Mouse (Mus musculus): ENCODE data around the gene Tcf12. TPM values are rescaled to one million over a fixed set of nuclear protein-coding genes. Genes with fewer than 3 reads are reported as not detected.

The Tcf12 gene
- 43.6 and 43.8 TPM in 2 replicates for polyA plus RNA-seq (2015; fragmentation: Nextera tagmentation; extraction: Ambion mirVana)

- Histone ChIP-seq H3K36me3 (ENCODE audit: control insufficient read depth, insufficient read depth, low read length) (no peaks in the 10 kb centered on the region), H3K27me3 (ENCODE audit: control insufficient read depth, insufficient read depth, low read depth, low read length) (no peaks in the 10 kb centered on the region), H3K9me3 (replicated peaks; ENCODE audit: control insufficient read depth, low read length, poor library complexity, severe bottlenecking) (no peaks in the 10 kb centered on the region), H3K4me3 (ENCODE audit: low read depth, low read length) (peak within 1 kb of the TSS; percentile 68), H3K4me2 (ENCODE audit: low read length) (peak within 1 kb of the TSS; percentile 84), H3K4me1 (ENCODE audit: control insufficient read depth, insufficient read depth, low read length) (peaks cover 21% of the 10 kb centered on the region), H3K27ac (ENCODE audit: low read length) (peak within 1 kb of the TSS; percentile 94), H3K9ac (ENCODE audit: low read depth, low read length) (peak within 1 kb of the TSS; percentile 96)
- ATAC-seq, result peak; percentile 87
- WGBS, result 1% methylated on average over 65 of the region's 88 CpGs
These were observed at the start of gene Tcf12 for GRCm38 (mm10) chr9:72111622-72112550. Tcf12 (minus strand) TSS chr9:72111871.

- no peak overlapping the region for H3K27ac ChIP-seq (ENCODE audit: low read length)
- 0 out of 2 replicates have a peak, but pooled peaks cover 2% of the 10 kb centered on the region for H3K9me3 ChIP-seq (replicated peaks; ENCODE audit: control insufficient read depth, low read length, poor library complexity, severe bottlenecking)
- ATAC-seq, result no peak
- 80% methylated on average over 2 of the region's 2 CpGs for WGBS
- no peak overlapping the region for H3K4me3 ChIP-seq (ENCODE audit: low read depth, low read length)
- H3K36me3 ChIP-seq (ENCODE audit: control insufficient read depth, insufficient read depth, low read length), result no peaks in the 10 kb centered on the region
- H3K4me2 ChIP-seq (ENCODE audit: low read length), result no peak overlapping the region
- no peaks in the 10 kb centered on the region for H3K27me3 ChIP-seq (ENCODE audit: control insufficient read depth, insufficient read depth, low read depth, low read length)
- no peak overlapping the region for H3K9ac ChIP-seq (ENCODE audit: low read depth, low read length)
- H3K4me1 ChIP-seq (ENCODE audit: control insufficient read depth, insufficient read depth, low read length), result peaks cover 7% of the 10 kb centered on the region
These were observed 46.7 kb upstream of the Tcf12 start for GRCm38 (mm10) chr9:72158392-72158791.

- 93% methylated on average over 1 of the region's 1 CpGs for WGBS
- no peaks in the 10 kb centered on the region for H3K27me3 ChIP-seq (ENCODE audit: control insufficient read depth, insufficient read depth, low read depth, low read length)
- H3K9me3 ChIP-seq (replicated peaks; ENCODE audit: control insufficient read depth, low read length, poor library complexity, severe bottlenecking), result 0 out of 2 replicates have a peak, but pooled peaks cover 2% of the 10 kb centered on the region
- no peak overlapping the region for H3K4me2 ChIP-seq (ENCODE audit: low read length)
- H3K36me3 ChIP-seq (ENCODE audit: control insufficient read depth, insufficient read depth, low read length), result no peaks in the 10 kb centered on the region
- H3K27ac ChIP-seq (ENCODE audit: low read length), result no peak overlapping the region
- H3K4me1 ChIP-seq (ENCODE audit: control insufficient read depth, insufficient read depth, low read length), result peaks cover 7% of the 10 kb centered on the region
- H3K9ac ChIP-seq (ENCODE audit: low read depth, low read length), result no peak overlapping the region
- H3K4me3 ChIP-seq (ENCODE audit: low read depth, low read length), result no peak overlapping the region
- no peak for ATAC-seq
These were observed 45.4 kb upstream of the Tcf12 start for GRCm38 (mm10) chr9:72157091-72157490.

- H3K4me3 ChIP-seq (ENCODE audit: low read depth, low read length), result peak overlapping the region; percentile 37
- 11% methylated on average over 21 of the region's 21 CpGs for WGBS
- H3K4me2 ChIP-seq (ENCODE audit: low read length), result peak overlapping the region; percentile 63
- H3K9ac ChIP-seq (ENCODE audit: low read depth, low read length), result peak overlapping the region; percentile 67
- H3K4me1 ChIP-seq (ENCODE audit: control insufficient read depth, insufficient read depth, low read length), result peaks cover 7% of the 10 kb centered on the region
- peak overlapping the region; percentile 31 for H3K27ac ChIP-seq (ENCODE audit: low read length)
- 0 out of 2 replicates have a peak, but pooled peaks cover 2% of the 10 kb centered on the region for H3K9me3 ChIP-seq (replicated peaks; ENCODE audit: control insufficient read depth, low read length, poor library complexity, severe bottlenecking)
- no peak for ATAC-seq
- H3K36me3 ChIP-seq (ENCODE audit: control insufficient read depth, insufficient read depth, low read length), result no peaks in the 10 kb centered on the region
- no peaks in the 10 kb centered on the region for H3K27me3 ChIP-seq (ENCODE audit: control insufficient read depth, insufficient read depth, low read depth, low read length)
These were observed 43.8 kb upstream of the Tcf12 start for GRCm38 (mm10) chr9:72155250-72156138.

GRCm38 (mm10) chr9:72144148-72144547, 32.5 kb upstream of the Tcf12 start:
- no peaks in the 10 kb centered on the region for H3K36me3 ChIP-seq (ENCODE audit: control insufficient read depth, insufficient read depth, low read length)
- no peaks in the 10 kb centered on the region for H3K4me1 ChIP-seq (ENCODE audit: control insufficient read depth, insufficient read depth, low read length)
- H3K27ac ChIP-seq (ENCODE audit: low read length), result no peak overlapping the region
- WGBS, result 88% methylated on average over 5 of the region's 5 CpGs
- H3K27me3 ChIP-seq (ENCODE audit: control insufficient read depth, insufficient read depth, low read depth, low read length), result no peaks in the 10 kb centered on the region
- no peak overlapping the region for H3K9ac ChIP-seq (ENCODE audit: low read depth, low read length)
- no peak overlapping the region for H3K4me2 ChIP-seq (ENCODE audit: low read length)
- no peaks in the 10 kb centered on the region for H3K9me3 ChIP-seq (replicated peaks; ENCODE audit: control insufficient read depth, low read length, poor library complexity, severe bottlenecking)
- no peak for ATAC-seq
- no peak overlapping the region for H3K4me3 ChIP-seq (ENCODE audit: low read depth, low read length)

GRCm38 (mm10) chr9:72137899-72138298, 26.2 kb upstream of the Tcf12 start:
- Histone ChIP-seq H3K4me3 (ENCODE audit: low read depth, low read length) (no peak overlapping the region), H3K27me3 (ENCODE audit: control insufficient read depth, insufficient read depth, low read depth, low read length) (no peaks in the 10 kb centered on the region), H3K9me3 (replicated peaks; ENCODE audit: control insufficient read depth, low read length, poor library complexity, severe bottlenecking) (no peaks in the 10 kb centered on the region), H3K4me1 (ENCODE audit: control insufficient read depth, insufficient read depth, low read length) (peaks cover 5% of the 10 kb centered on the region; the same call in 1 of the 2 replicates), H3K36me3 (ENCODE audit: control insufficient read depth, insufficient read depth, low read length) (no peaks in the 10 kb centered on the region), H3K9ac (ENCODE audit: low read depth, low read length) (no peak overlapping the region), H3K27ac (ENCODE audit: low read length) (no peak overlapping the region), H3K4me2 (ENCODE audit: low read length) (no peak overlapping the region)
- no peak for ATAC-seq

- H3K9ac ChIP-seq (ENCODE audit: low read depth, low read length), result peak overlapping the region; percentile 94; the same call in 1 of the 2 replicates
- H3K4me2 ChIP-seq (ENCODE audit: low read length), result peak overlapping the region; percentile 91
- no peaks in the 10 kb centered on the region for H3K36me3 ChIP-seq (ENCODE audit: control insufficient read depth, insufficient read depth, low read length)
- no peaks in the 10 kb centered on the region for H3K27me3 ChIP-seq (ENCODE audit: control insufficient read depth, insufficient read depth, low read depth, low read length)
- peaks cover 12% of the 10 kb centered on the region for H3K4me1 ChIP-seq (ENCODE audit: control insufficient read depth, insufficient read depth, low read length)
- no peaks in the 10 kb centered on the region for H3K9me3 ChIP-seq (replicated peaks; ENCODE audit: control insufficient read depth, low read length, poor library complexity, severe bottlenecking)
- no peak for ATAC-seq
- H3K4me3 ChIP-seq (ENCODE audit: low read depth, low read length), result peak overlapping the region; percentile 81
- 38% methylated on average over 4 of the region's 4 CpGs for WGBS
- H3K27ac ChIP-seq (ENCODE audit: low read length), result peak overlapping the region; percentile 92
These were observed 22.1 kb upstream of the Tcf12 start for GRCm38 (mm10) chr9:72133772-72134245.

GRCm38 (mm10) chr9:72133089-72133771, 21.6 kb upstream of the Tcf12 start:
- H3K27me3 ChIP-seq (ENCODE audit: control insufficient read depth, insufficient read depth, low read depth, low read length), result no peaks in the 10 kb centered on the region
- ATAC-seq, result peak; percentile 94
- peaks cover 12% of the 10 kb centered on the region for H3K4me1 ChIP-seq (ENCODE audit: control insufficient read depth, insufficient read depth, low read length)
- peak overlapping the region; percentile 81 for H3K4me3 ChIP-seq (ENCODE audit: low read depth, low read length)
- H3K36me3 ChIP-seq (ENCODE audit: control insufficient read depth, insufficient read depth, low read length), result no peaks in the 10 kb centered on the region
- peak overlapping the region; percentile 92 for H3K27ac ChIP-seq (ENCODE audit: low read length)
- WGBS, result 1% methylated on average over 56 of the region's 56 CpGs
- peak overlapping the region; percentile 91 for H3K4me2 ChIP-seq (ENCODE audit: low read length)
- no peaks in the 10 kb centered on the region for H3K9me3 ChIP-seq (replicated peaks; ENCODE audit: control insufficient read depth, low read length, poor library complexity, severe bottlenecking)
- peak overlapping the region; percentile 94 for H3K9ac ChIP-seq (ENCODE audit: low read depth, low read length)
